Mouse (Mus musculus) stomach, postnatal 0 days (tissue): ENCODE measurements at regions not wholly inside any gene's neighbourhood (a gene's known extent, or its start where the extent isn't known, plus 50 kb on each side); places are given as distances from the start of the nearest gene placed in this dataset.
"Not testable (repeated sequence)": the region's sequence is repeated elsewhere in the genome, so short reads cannot be mapped to it uniquely, and the experiment has no call there.

ENCODE experiments used
- CTCF ChIP-seq: IDR thresholded peaks from 2 replicates; pipeline ENCODE4 v1.5.1; 2016; ENCODE audit warnings: antibody characterized with exemption, low read depth, mild to moderate bottlenecking, moderate library complexity
- EP300 ChIP-seq: optimal IDR thresholded peaks from 2 replicates; pipeline ENCODE3; 2016; ENCODE audit warnings: antibody characterized with exemption

GRCm38 (mm10) chr4:9724801-9725200 lies 1149.5 kb upstream of the 2610301B20Rik start:
- TF ChIP-seq CTCF, EP300: not testable (repeated sequence)
